Mouse (Mus musculus) embryonic facial prominence, embryonic 11.5 days (tissue): ENCODE results near the gene Pstpip1. TPM values are rescaled to one million over a fixed set of nuclear protein-coding genes. Genes with fewer than 3 reads are reported as not detected.

ENCODE experiments used
- ATAC-seq: fragments of 200-750 bp; cut with Nextera tagmentation; replicated peaks from 2 replicates; pipeline ENCODE4 v1.8.0; 2017; ENCODE audit warnings: low read depth; ENCODE audit not compliant: insufficient number of reproducible peaks, low FRiP score, low TSS enrichment
- DNase-seq: peaks from one replicate; pipeline ENCODE4 v3.0.0-alpha.2; 2015; ENCODE audit warnings: low spot score
- H3K27ac ChIP-seq: fragments of 300-500 bp; sonication (generic); replicated peaks from 2 replicates; pipeline ENCODE4 v1.5.1; 2014; ENCODE audit warnings: mild to moderate bottlenecking, low read depth, low read length, control low read depth
- H3K27me3 ChIP-seq: fragments of 300-500 bp; sonication (generic); 2 replicates; pipeline ENCODE4 v1.6.1; 2014; ENCODE audit warnings: mild to moderate bottlenecking, low read length, moderate library complexity, mixed read lengths; ENCODE audit not compliant: control insufficient read depth, insufficient read depth
- H3K36me3 ChIP-seq: fragments of 300-500 bp; sonication (generic); replicated peaks from 2 replicates; pipeline ENCODE4 v1.6.1; 2014; ENCODE audit warnings: low read depth, mild to moderate bottlenecking, low read length, moderate library complexity, mixed read lengths; ENCODE audit not compliant: control insufficient read depth, insufficient read depth
- H3K4me1 ChIP-seq: fragments of 300-500 bp; sonication (generic); 2 replicates; pipeline ENCODE4 v1.6.1; 2014; ENCODE audit warnings: low read length, mixed read lengths; ENCODE audit not compliant: control insufficient read depth, insufficient read depth
- H3K4me2 ChIP-seq: fragments of 300-500 bp; sonication (generic); 2 replicates; pipeline ENCODE4 v1.6.1; 2014; ENCODE audit warnings: low read depth, mild to moderate bottlenecking, control low read depth, low read length, moderate library complexity
- H3K4me3 ChIP-seq: fragments of 300-500 bp; sonication (generic); 2 replicates; pipeline ENCODE4 v1.5.1; 2014; ENCODE audit warnings: low read depth, low read length, control low read depth
- H3K9ac ChIP-seq: fragments of 300-500 bp; sonication (generic); replicated peaks from 2 replicates; pipeline ENCODE4 v1.6.1; 2014; ENCODE audit warnings: mild to moderate bottlenecking, control low read depth, low read length
- H3K9me3 ChIP-seq: fragments of 300-500 bp; sonication (generic); replicated peaks from 2 replicates; pipeline ENCODE4 v1.6.1; 2016; ENCODE audit warnings: mild to moderate bottlenecking, low read length, inconsistent platforms, mixed read lengths; ENCODE audit not compliant: control insufficient read depth
- WGBS: fragments of 180-500 bp; shearing (Covaris S2); extraction: QIAGEN DNeasy Blood & Tissue Kit; methylation state at CpG from one replicate; pipeline ENCODE4 v1.1.7; 2014; 5-methylcytosine and 5-hydroxymethylcytosine counted together
- polyA plus RNA-seq: library from polyadenylated mRNA; unstranded; fragments of >200 nt; fragmentation: Nextera tagmentation; extraction: Ambion mirVana; gene quantifications from 2 replicates; pipeline ENCODE4 v1.2.1, GENCODE M21; 2014

Pstpip1 gene
- polyA plus RNA-seq, 1 experiment from 2014 or later, result 0.32 TPM

DNA sequence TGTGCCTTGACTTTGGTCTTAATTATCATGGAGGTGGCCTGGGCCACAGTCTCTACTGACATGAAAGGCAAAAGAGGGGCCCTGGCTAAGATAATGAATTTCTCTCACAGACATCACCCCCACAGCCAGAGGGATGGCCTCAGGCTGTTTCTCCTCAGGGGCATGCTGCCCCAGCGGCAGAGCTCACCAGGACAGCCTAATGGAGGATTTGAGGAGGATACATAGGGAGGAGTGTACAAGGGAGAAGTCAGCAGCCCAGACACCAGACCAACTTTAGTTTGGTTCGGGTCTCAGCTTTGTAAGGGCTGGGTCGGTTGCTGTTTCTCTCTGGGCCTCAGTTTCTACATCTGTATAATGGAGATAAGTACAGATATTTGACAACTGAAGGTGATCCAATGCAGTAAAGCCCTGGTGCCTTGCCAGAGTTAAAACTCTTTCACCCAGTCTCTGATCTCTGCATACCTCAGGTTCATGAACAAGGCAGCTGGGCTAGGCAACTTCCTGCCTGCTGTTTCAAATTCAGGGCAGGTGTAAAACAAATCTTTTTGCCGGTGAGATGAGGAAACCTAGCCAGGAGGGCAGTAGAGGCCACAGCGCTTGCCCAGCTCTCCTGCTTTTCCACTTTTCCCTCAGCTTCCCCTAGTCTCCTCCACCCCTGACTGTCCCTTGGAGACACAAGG, 924 bp downstream of the Pstpip1 start:
- no peak for DNase-seq
- ATAC-seq, result no peak
- H3K9me3 ChIP-seq, result no peaks in the 10 kb centered on the region
- no peak overlapping the region; the same call in 1 of the 2 replicates for H3K27ac ChIP-seq
- no peak overlapping the region for H3K4me2 ChIP-seq
- WGBS, result 68% methylated on average over 5 of the region's 5 CpGs
- H3K4me1 ChIP-seq, result peaks cover 3% of the 10 kb centered on the region; the same call in 1 of the 2 replicates
- no peaks in the 10 kb centered on the region for H3K36me3 ChIP-seq
- no peak overlapping the region for H3K4me3 ChIP-seq
- no peaks in the 10 kb centered on the region for H3K27me3 ChIP-seq
- no peak overlapping the region for H3K9ac ChIP-seq

- Histone ChIP-seq H3K4me1 (peaks cover 3% of the 10 kb centered on the region; the same call in 1 of the 2 replicates), H3K36me3 (no peaks in the 10 kb centered on the region), H3K9ac (no peak overlapping the region), H3K27me3 (no peaks in the 10 kb centered on the region), H3K27ac (no peak overlapping the region), H3K4me3 (no peak overlapping the region), H3K9me3 (no peaks in the 10 kb centered on the region), H3K4me2 (no peak overlapping the region)
- ATAC-seq, result no peak
- no peak for DNase-seq
- WGBS, result 51% methylated on average over 2 of the region's 2 CpGs
Measured at GRCm38 (mm10) chr9:56092102-56092501, 2.3 kb downstream of the Pstpip1 start.

- no peaks in the 10 kb centered on the region for H3K27me3 ChIP-seq
- no peak overlapping the region for H3K4me3 ChIP-seq
- H3K4me1 ChIP-seq, result no peaks in the 10 kb centered on the region
- no peak overlapping the region for H3K27ac ChIP-seq
- H3K9me3 ChIP-seq, result no peaks in the 10 kb centered on the region
- no peaks in the 10 kb centered on the region for H3K36me3 ChIP-seq
- no peak overlapping the region for H3K4me2 ChIP-seq
- ATAC-seq (no peak), DNase-seq (no peak)
- no peak overlapping the region for H3K9ac ChIP-seq
- 88% methylated on average over 4 of the region's 4 CpGs for WGBS
Measured at GRCm38 (mm10) chr9:56097584-56098298, 8.0 kb downstream of the Pstpip1 start.

- H3K4me3 ChIP-seq, result no peak overlapping the region
- H3K27ac ChIP-seq, result no peak overlapping the region
- no peaks in the 10 kb centered on the region for H3K9me3 ChIP-seq
- no peaks in the 10 kb centered on the region for H3K36me3 ChIP-seq
- WGBS, result 85% methylated on average over 7 of the region's 7 CpGs
- H3K9ac ChIP-seq, result no peak overlapping the region
- DNase-seq (no peak), ATAC-seq (no peak)
- H3K27me3 ChIP-seq, result no peaks in the 10 kb centered on the region
- H3K4me1 ChIP-seq, result no peaks in the 10 kb centered on the region
- H3K4me2 ChIP-seq, result no peak overlapping the region
Measured at GRCm38 (mm10) chr9:56100041-56100522, 10.3 kb downstream of the Pstpip1 start.

DNA sequence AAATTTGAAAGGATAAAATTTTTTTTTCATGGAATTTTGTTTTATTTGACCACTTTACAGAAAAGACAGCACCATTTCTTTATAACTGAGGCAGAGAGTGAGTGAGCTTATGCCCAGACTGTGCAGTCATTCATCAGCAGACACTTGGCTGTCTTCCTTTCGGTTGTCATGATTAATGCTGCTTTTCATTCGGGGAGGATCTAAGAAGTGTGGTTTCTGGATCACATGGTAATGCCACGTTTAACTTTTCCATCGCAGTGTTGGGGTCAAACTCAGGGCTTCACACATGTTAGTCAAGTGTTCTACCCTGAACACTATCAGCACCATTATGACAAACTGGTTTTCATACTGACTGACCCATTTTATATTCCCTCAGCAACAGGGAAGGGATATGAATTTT, 11.3 kb downstream of the Pstpip1 start:
- Histone ChIP-seq H3K4me3 (no peak overlapping the region), H3K36me3 (no peaks in the 10 kb centered on the region), H3K27ac (no peak overlapping the region), H3K4me2 (no peak overlapping the region), H3K9ac (no peak overlapping the region), H3K27me3 (no peaks in the 10 kb centered on the region), H3K4me1 (no peaks in the 10 kb centered on the region), H3K9me3 (no peaks in the 10 kb centered on the region)
- 75% methylated on average over 4 of the region's 4 CpGs for WGBS
- ATAC-seq (no peak), DNase-seq (no peak)

- 80% methylated on average over 7 of the region's 7 CpGs for WGBS
- DNase-seq, result no peak
- ATAC-seq, result no peak
Measured at GRCm38 (mm10) chr9:56104921-56105320, 15.2 kb downstream of the Pstpip1 start.

GRCm38 (mm10) chr9:56106274-56107072, 16.7 kb downstream of the Pstpip1 start:
- Histone ChIP-seq H3K4me1 (no peaks in the 10 kb centered on the region), H3K36me3 (no peaks in the 10 kb centered on the region), H3K4me3 (no peak overlapping the region), H3K9ac (no peak overlapping the region), H3K9me3 (no peaks in the 10 kb centered on the region), H3K4me2 (no peak overlapping the region), H3K27me3 (no peaks in the 10 kb centered on the region), H3K27ac (no peak overlapping the region)
- DNase-seq (no peak), ATAC-seq (no peak)
- WGBS, result 77% methylated on average over 6 of the region's 6 CpGs

More at GRCm38 (mm10) chr9:56104921-56105320, 15.2 kb downstream of the Pstpip1 start:
- no peak overlapping the region for H3K4me3 ChIP-seq
- no peaks in the 10 kb centered on the region for H3K27me3 ChIP-seq
- no peaks in the 10 kb centered on the region for H3K36me3 ChIP-seq
- no peaks in the 10 kb centered on the region for H3K4me1 ChIP-seq
- H3K4me2 ChIP-seq, result no peak overlapping the region
- no peaks in the 10 kb centered on the region for H3K9me3 ChIP-seq
- no peak overlapping the region for H3K9ac ChIP-seq
- no peak overlapping the region for H3K27ac ChIP-seq
